Mouse (Mus musculus): ENCODE data around the gene 2900026A02Rik.

GRCm38 (mm10) chr5:113118695-113119094, 102.3 kb downstream of the 2900026A02Rik start:
- TF ChIP-seq GATA1 (IDR thresholded peaks at IDR 0.05; ENCODE audit: low read length) (no peak), TAL1 (IDR thresholded peaks at IDR 0.05; ENCODE audit: low read length) (no peak)
